Mouse (Mus musculus) bone marrow macrophage, adult 2 months (primary cell): Measurements from ENCODE around the gene Tmem170b. TPM values are rescaled to one million over a fixed set of nuclear protein-coding genes. Genes with fewer than 3 reads are reported as not detected.
A peak's percentile ranks its signal among the peaks of the same experiment; 100 is the strongest.

Experiments used
- H3K27ac ChIP-seq: 2 replicates; pipeline ENCODE4 v1.5.1; 2012; ENCODE audit warnings: low read depth, low read length; ENCODE audit not compliant: insufficient read depth
- H3K4me1 ChIP-seq: 2 replicates; pipeline ENCODE4 v1.6.1; 2012; ENCODE audit warnings: low read length; ENCODE audit not compliant: control insufficient read depth, insufficient read depth
- H3K4me3 ChIP-seq: 2 replicates; pipeline ENCODE4 v1.5.1; 2012; ENCODE audit warnings: mild to moderate bottlenecking, low read length, moderate library complexity; ENCODE audit not compliant: insufficient read depth
- CTCF ChIP-seq: IDR thresholded peaks from 2 replicates; pipeline ENCODE4 v1.5.1; 2012; ENCODE audit warnings: low read depth, mild to moderate bottlenecking, low read length, moderate library complexity
- POLR2A ChIP-seq: IDR thresholded peaks from 2 replicates; pipeline ENCODE4 v1.6.1; 2012; ENCODE audit warnings: mild to moderate bottlenecking, low read depth, low read length, borderline replicate concordance
- polyA plus RNA-seq: library from polyadenylated mRNA; stranded (reverse); fragments of >200 nt; gene quantifications from 2 replicates; pipeline ENCODE4 v1.2.4, GENCODE M21; 2012; ENCODE audit not compliant: missing spikeins, insufficient read depth, insufficient read length

Tmem170b gene
- polyA plus RNA-seq, 1 experiment = 26.6 TPM

- H3K4me1 ChIP-seq = peaks cover 15% of the 10 kb centered on the region
- TF ChIP-seq CTCF (no peak), POLR2A (no peak)
- no peak overlapping the region for H3K4me3 ChIP-seq
- H3K27ac ChIP-seq = no peak overlapping the region
These were observed 2.9 kb downstream of the Tmem170b start for GRCm38 (mm10) chr13:41608559-41608958.

GRCm38 (mm10) chr13:41611046-41611445 is 5.3 kb downstream of the Tmem170b start:
- Histone ChIP-seq H3K4me1 (peaks cover 25% of the 10 kb centered on the region), H3K4me3 (no peak overlapping the region), H3K27ac (no peak overlapping the region)
- TF ChIP-seq CTCF = no peak
- TF ChIP-seq POLR2A = no peak

GRCm38 (mm10) chr13:41614539-41614938 is 8.8 kb downstream of the Tmem170b start:
- no peak overlapping the region for H3K4me3 ChIP-seq
- H3K27ac ChIP-seq = no peak overlapping the region
- H3K4me1 ChIP-seq = peaks cover 26% of the 10 kb centered on the region
- no peak for TF ChIP-seq CTCF
- TF ChIP-seq POLR2A = no peak

- TF ChIP-seq POLR2A = no peak
- no peak for TF ChIP-seq CTCF
- Histone ChIP-seq H3K27ac (no peak overlapping the region), H3K4me1 (peaks cover 30% of the 10 kb centered on the region), H3K4me3 (no peak overlapping the region)
These were observed 9.3 kb downstream of the Tmem170b start for GRCm38 (mm10) chr13:41614982-41615381.

- Histone ChIP-seq H3K27ac (no peak overlapping the region), H3K4me1 (peaks cover 38% of the 10 kb centered on the region), H3K4me3 (no peak overlapping the region)
- no peak for TF ChIP-seq POLR2A
- no peak for TF ChIP-seq CTCF
These were observed 13.8 kb downstream of the Tmem170b start for GRCm38 (mm10) chr13:41619470-41619869.

GRCm38 (mm10) chr13:41620132-41620531 is 14.4 kb downstream of the Tmem170b start:
- H3K4me1 ChIP-seq = peaks cover 33% of the 10 kb centered on the region

GRCm38 (mm10) chr13:41624123-41624522 is 18.4 kb downstream of the Tmem170b start:
- peaks cover 53% of the 10 kb centered on the region for H3K4me1 ChIP-seq
- TF ChIP-seq CTCF = no peak
- TF ChIP-seq POLR2A = no peak
- H3K4me3 ChIP-seq = no peak overlapping the region
- H3K27ac ChIP-seq = no peak overlapping the region

More at GRCm38 (mm10) chr13:41620132-41620531, 14.4 kb downstream of the Tmem170b start:
- H3K27ac ChIP-seq = no peak overlapping the region
- TF ChIP-seq CTCF (no peak), POLR2A (no peak)
- H3K4me3 ChIP-seq = no peak overlapping the region

- no peak overlapping the region for H3K27ac ChIP-seq
These were observed 19.5 kb downstream of the Tmem170b start for GRCm38 (mm10) chr13:41625248-41625647.

GRCm38 (mm10) chr13:41627277-41627916 is 21.7 kb downstream of the Tmem170b start:
- no peak overlapping the region for H3K4me3 ChIP-seq
- TF ChIP-seq POLR2A = no peak
- TF ChIP-seq CTCF = no peak
- peaks cover 44% of the 10 kb centered on the region for H3K4me1 ChIP-seq
- no peak overlapping the region for H3K27ac ChIP-seq

More at GRCm38 (mm10) chr13:41625248-41625647, 19.5 kb downstream of the Tmem170b start:
- TF ChIP-seq POLR2A (no peak), CTCF (no peak)
- Histone ChIP-seq H3K4me3 (no peak overlapping the region), H3K4me1 (peaks cover 48% of the 10 kb centered on the region)

GRCm38 (mm10) chr13:41634401-41634818 is 28.7 kb downstream of the Tmem170b start:
- Histone ChIP-seq H3K4me3 (no peak overlapping the region), H3K27ac (no peak overlapping the region), H3K4me1 (peaks cover 8% of the 10 kb centered on the region)
- TF ChIP-seq POLR2A (no peak), CTCF (peak; percentile 95)

GRCm38 (mm10) chr13:41638083-41638482 is 32.4 kb downstream of the Tmem170b start:
- TF ChIP-seq CTCF = no peak
- TF ChIP-seq POLR2A = no peak
- Histone ChIP-seq H3K4me1 (peaks cover 6% of the 10 kb centered on the region; the same call in 1 of the 2 replicates), H3K4me3 (no peak overlapping the region), H3K27ac (no peak overlapping the region)
